Mouse (Mus musculus): ENCODE measurements around the gene Stag1. TPM values are rescaled to one million over a fixed set of nuclear protein-coding genes. Genes with fewer than 3 reads are reported as not detected.

Gene Stag1
- polyA plus RNA-seq, 1 experiment from 2014 or later = 42.1 TPM

DNA sequence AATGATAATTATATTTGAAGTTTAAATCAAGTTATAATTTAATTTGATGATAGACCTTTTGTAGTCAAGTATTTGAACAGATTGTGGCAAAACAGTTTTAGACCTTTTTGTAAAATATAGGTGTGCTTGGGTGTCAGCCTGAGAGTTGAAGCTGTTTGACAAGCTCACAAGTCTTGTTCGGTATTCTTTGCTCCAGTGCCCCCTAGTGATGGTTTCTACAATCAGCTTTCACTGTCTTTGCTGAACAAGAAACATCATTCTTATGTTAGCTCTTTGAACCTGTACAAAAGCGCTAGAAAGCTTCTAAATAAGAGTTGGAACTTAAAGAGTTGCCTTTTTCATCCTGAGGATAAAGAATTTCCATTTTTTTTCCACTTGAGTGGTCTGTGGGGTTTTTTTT, 319.5 kb downstream of the Stag1 start:
- 31% methylated on average over 2 of the region's 2 CpGs for WGBS

DNA sequence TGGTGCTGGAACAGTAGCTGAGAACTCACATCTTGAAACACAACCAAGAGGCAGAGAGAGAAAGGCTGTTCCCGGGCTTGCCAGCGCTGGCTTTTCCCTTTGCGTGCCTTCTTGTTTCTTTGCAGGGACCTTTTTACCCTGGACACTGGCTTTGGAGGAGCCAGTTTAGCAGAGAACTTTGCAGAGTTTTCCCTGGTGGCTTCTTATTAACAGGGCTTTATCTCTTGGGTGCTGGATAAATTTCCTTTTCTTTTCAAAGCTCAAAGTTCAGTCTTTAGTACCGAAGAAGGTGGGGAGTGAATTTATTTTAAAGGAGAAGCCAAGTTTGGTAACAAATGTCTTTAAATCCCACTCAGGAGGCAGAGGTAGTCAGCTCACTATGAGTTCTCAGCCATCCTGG, 329.0 kb downstream of the Stag1 start:
- Histone ChIP-seq H3K27me3 (no peaks in the 10 kb centered on the region), H3K9me3 (no peaks in the 10 kb centered on the region), H3K27ac (replicated peaks) (no peak overlapping the region), H3K36me3 (peaks cover 10% of the 10 kb centered on the region; the same call in 1 of the 2 replicates), H3K4me3 (no peak overlapping the region), H3K4me1 (no peaks in the 10 kb centered on the region), H3K9ac (replicated peaks) (no peak overlapping the region), H3K4me2 (replicated peaks) (no peak overlapping the region)
- ATAC-seq (replicated peaks) = no peak
- 91% methylated on average over 4 of the region's 4 CpGs for WGBS

More for the DNA sequence above, 319.5 kb downstream of the Stag1 start:
- no peak overlapping the region for H3K4me3 ChIP-seq
- H3K9ac ChIP-seq (replicated peaks) = no peak overlapping the region
- H3K36me3 ChIP-seq = no peaks in the 10 kb centered on the region
- no peak for ATAC-seq (replicated peaks)
- H3K27me3 ChIP-seq = no peaks in the 10 kb centered on the region
- H3K27ac ChIP-seq (replicated peaks) = no peak overlapping the region
- H3K9me3 ChIP-seq = no peaks in the 10 kb centered on the region
- no peaks in the 10 kb centered on the region for H3K4me1 ChIP-seq
- no peak overlapping the region for H3K4me2 ChIP-seq (replicated peaks)

DNA sequence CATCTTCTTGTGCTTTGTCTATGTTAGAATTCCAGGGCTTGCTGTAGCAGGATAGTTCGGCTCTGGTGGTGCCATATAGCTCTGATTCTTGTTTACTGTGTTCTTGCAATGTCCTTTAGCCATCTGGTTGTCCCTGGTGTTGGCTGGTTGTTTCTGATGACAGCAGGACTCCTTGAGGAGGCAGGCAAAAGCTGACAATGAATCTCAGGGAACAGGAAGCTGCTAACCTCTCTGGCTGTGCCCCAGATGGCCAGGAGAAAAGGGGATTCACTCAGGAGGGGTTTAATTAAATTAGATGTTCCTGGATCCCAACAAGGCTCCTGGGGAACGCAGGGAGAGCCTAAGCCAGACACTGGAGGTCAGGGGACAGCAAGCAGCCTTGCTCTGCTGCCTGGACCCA, 344.4 kb downstream of the Stag1 start:
- Histone ChIP-seq H3K4me3 (no peak overlapping the region), H3K27ac (replicated peaks) (no peak overlapping the region), H3K4me2 (replicated peaks) (no peak overlapping the region), H3K36me3 (no peaks in the 10 kb centered on the region), H3K9ac (replicated peaks) (no peak overlapping the region), H3K4me1 (no peaks in the 10 kb centered on the region), H3K27me3 (no peaks in the 10 kb centered on the region), H3K9me3 (no peaks in the 10 kb centered on the region)
- no peak for ATAC-seq (replicated peaks)
- WGBS = 37% methylated on average over 2 of the region's 2 CpGs

DNA sequence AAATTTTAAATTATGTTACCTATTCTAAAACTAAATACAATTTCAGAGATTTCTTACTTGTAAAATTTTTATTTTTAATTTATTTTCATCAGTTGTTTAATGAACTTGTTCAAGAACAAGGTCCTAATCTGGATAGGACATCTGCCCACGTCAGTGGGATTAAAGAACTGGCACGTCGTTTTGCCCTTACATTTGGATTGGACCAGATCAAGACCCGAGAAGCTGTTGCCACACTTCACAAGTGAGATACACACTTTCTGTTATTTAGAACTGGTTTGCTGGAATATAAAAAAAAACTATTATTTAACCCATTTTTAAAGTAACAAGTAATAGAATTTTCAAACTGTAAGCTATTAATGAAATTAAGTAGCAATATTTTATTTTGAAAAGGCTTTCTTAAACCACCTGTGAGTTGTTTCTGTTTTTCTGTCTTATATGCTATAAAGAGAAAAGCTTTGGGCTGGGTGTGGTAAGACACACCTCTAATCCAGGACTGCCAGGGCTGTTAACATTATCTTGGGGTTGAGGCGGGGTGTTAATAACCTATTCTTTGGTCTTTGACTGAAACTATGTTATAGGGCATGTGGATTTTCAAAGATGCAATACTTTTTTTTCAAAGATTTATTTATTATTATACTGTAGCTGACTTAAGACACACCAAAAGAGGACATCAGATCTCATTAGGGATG, 347.2 kb downstream of the Stag1 start:
- Histone ChIP-seq H3K4me3 (no peak overlapping the region), H3K27ac (replicated peaks) (no peak overlapping the region), H3K27me3 (no peaks in the 10 kb centered on the region), H3K9me3 (no peaks in the 10 kb centered on the region), H3K4me2 (replicated peaks) (no peak overlapping the region), H3K36me3 (0 out of 2 replicates have a peak, but pooled peaks cover 4% of the 10 kb centered on the region), H3K9ac (replicated peaks) (no peak overlapping the region), H3K4me1 (no peaks in the 10 kb centered on the region)
- no peak for ATAC-seq (replicated peaks)
- WGBS = 94% methylated on average over 5 of the region's 5 CpGs

DNA sequence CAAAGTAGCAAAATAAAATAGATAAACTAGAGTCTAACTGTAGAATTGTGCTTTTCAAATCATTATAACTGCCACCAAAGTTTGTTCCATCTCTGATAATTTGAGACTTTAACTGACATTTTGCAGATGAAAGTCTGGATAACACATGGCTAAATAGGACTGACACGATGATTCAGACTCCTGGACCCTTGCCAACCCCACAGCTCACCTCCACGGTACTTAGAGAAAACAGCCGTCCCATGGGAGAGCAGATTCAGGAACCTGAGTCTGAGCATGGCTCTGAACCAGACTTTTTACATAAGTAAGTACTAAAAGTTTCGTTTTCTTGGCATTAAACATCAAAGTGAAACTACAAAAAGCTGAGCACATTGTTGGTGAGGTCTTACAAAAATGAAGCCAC, 353.9 kb downstream of the Stag1 start:
- ATAC-seq (replicated peaks) = no peak
- Histone ChIP-seq H3K9me3 (no peaks in the 10 kb centered on the region), H3K27me3 (no peaks in the 10 kb centered on the region), H3K4me2 (replicated peaks) (no peak overlapping the region), H3K9ac (replicated peaks) (no peak overlapping the region), H3K4me3 (no peak overlapping the region), H3K36me3 (peaks cover 27% of the 10 kb centered on the region), H3K27ac (replicated peaks) (no peak overlapping the region), H3K4me1 (no peaks in the 10 kb centered on the region)
- 50% methylated on average over 4 of the region's 4 CpGs for WGBS

DNA sequence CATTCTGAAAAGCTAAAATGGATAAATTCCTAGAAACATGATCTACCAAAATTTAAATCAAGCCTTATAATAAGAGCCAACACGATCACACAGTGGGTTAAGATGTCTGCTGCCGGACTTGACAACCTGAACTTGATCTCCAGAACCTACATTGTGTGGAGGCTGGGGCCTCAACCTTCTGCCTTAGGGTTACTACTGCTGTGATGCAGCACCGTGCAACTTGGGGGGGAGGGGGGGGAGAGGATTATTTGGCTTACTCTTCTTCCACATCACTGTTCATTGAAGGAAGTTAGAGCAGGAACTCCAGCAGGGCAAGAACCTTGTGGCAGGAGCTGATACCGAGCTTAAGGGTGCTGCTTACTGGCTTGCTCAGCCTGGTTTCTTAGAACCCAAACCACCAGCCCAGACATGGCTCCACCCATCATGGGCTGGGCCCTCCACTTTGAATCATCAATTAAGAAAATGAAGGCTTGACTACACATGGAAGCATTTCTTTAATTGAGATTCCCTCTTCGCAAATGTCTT, 365.4 kb downstream of the Stag1 start:
- Histone ChIP-seq H3K9me3 (no peaks in the 10 kb centered on the region), H3K9ac (replicated peaks) (no peak overlapping the region), H3K36me3 (peaks cover 9% of the 10 kb centered on the region; the same call in 1 of the 2 replicates), H3K27ac (replicated peaks) (no peak overlapping the region), H3K4me3 (no peak overlapping the region), H3K27me3 (no peaks in the 10 kb centered on the region), H3K4me2 (replicated peaks) (no peak overlapping the region), H3K4me1 (peaks cover 12% of the 10 kb centered on the region)
- 51% methylated on average over 4 of the region's 5 CpGs for WGBS
- ATAC-seq (replicated peaks) = peak; percentile 55; the same call in 1 of the 2 replicates

DNA sequence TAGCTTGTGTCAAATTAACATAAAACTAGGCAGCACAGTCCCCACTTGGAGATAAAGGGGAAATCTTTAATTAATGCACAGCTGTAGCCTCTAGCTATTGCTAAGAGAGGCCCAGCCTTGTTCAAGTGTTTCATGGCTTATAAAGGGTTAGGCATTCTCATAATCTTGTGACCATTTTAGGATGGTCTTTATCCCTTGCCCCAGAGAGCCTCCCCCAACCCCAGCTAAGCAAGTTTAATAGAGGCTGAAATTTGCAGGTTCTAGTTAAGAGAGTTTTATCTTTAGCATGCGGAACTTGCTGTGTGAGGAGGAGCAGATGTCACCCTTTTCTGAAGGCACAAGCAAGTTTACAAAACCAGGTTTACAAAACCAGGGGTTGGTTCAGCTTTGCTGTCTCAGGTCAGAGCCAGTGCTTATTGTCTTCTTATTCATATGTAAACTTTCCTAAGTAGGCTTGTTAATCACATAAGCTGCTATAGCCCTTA, 365.9 kb downstream of the Stag1 start:
- peak; percentile 66 for ATAC-seq (replicated peaks)
- no peak overlapping the region for H3K4me3 ChIP-seq
- H3K9ac ChIP-seq (replicated peaks) = no peak overlapping the region
- H3K36me3 ChIP-seq = peaks cover 9% of the 10 kb centered on the region; the same call in 1 of the 2 replicates
- no peak overlapping the region for H3K27ac ChIP-seq (replicated peaks)
- 16% methylated on average over 1 of the region's 1 CpGs for WGBS
- no peaks in the 10 kb centered on the region for H3K27me3 ChIP-seq
- peaks cover 12% of the 10 kb centered on the region for H3K4me1 ChIP-seq
- no peak overlapping the region for H3K4me2 ChIP-seq (replicated peaks)
- H3K9me3 ChIP-seq = no peaks in the 10 kb centered on the region

DNA sequence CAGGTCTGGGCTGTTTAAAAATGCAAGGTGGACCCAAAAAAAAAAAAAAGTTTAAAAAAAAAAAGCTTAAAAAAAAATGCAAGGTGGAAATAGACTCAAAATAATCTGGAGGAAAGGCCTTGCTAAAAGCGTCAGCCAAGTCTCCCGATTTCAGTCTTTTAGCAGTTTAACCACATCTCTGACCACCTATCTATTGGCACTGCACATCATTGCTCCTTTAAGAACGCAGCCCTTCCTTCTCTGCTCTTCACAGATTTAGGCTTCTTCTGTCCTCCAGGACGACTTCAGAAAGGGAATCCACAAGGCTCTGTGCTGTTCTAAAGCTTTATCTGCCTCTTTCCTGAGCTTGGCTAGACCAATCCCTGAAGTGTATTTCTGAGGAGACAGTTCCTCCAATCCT, 366.5 kb downstream of the Stag1 start:
- no peak overlapping the region for H3K27ac ChIP-seq (replicated peaks)

DNA sequence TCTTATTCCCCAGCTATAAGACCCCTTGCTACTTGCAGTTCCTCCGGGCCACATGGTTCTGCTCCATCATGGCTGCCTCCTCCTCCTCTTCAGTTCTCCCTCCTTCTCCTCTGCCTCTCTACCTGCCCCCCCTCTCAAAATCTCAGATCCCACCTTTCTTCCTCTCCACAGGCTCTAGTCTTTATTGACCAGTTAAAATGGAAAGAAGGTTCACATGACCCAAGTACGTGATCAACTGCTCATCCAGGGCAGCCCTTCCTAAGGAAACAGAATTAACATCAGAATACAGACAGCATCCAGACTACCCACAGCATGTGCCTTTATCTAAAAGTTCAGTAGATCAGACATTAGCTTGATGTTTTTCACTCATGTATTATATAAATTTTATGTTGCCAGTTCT, 371.9 kb downstream of the Stag1 start:
- 85% methylated on average over 2 of the region's 2 CpGs for WGBS
- Histone ChIP-seq H3K9ac (replicated peaks) (no peak overlapping the region), H3K4me3 (no peak overlapping the region), H3K4me1 (no peaks in the 10 kb centered on the region), H3K9me3 (no peaks in the 10 kb centered on the region), H3K27ac (replicated peaks) (no peak overlapping the region), H3K27me3 (no peaks in the 10 kb centered on the region), H3K36me3 (no peaks in the 10 kb centered on the region), H3K4me2 (replicated peaks) (no peak overlapping the region)
- ATAC-seq (replicated peaks) = no peak

More for the DNA sequence above, 366.5 kb downstream of the Stag1 start:
- H3K9ac ChIP-seq (replicated peaks) = no peak overlapping the region
- H3K9me3 ChIP-seq = no peaks in the 10 kb centered on the region
- WGBS = 62% methylated on average over 4 of the region's 4 CpGs
- peaks cover 12% of the 10 kb centered on the region for H3K4me1 ChIP-seq
- no peaks in the 10 kb centered on the region for H3K27me3 ChIP-seq
- no peak for ATAC-seq (replicated peaks)
- no peak overlapping the region for H3K4me2 ChIP-seq (replicated peaks)
- peaks cover 9% of the 10 kb centered on the region; the same call in 1 of the 2 replicates for H3K36me3 ChIP-seq
- H3K4me3 ChIP-seq = no peak overlapping the region

DNA sequence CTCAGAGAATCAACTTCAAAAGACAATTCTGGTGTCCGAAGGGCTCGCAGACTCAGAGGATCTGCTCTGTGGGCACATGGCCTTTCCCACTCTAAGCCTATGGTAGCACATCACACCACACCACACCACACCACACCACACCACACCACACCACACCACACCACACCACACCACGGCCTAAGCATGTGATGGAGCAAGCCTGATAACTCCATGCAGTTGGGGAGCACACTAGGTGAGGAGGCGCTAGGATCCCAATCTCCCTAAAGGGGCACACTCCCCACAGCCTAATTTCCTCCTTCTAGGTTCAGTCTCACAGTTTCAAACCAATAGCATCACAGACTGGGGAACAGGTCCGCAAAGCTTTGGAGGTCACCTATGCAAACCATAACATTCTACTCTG, 381.1 kb downstream of the Stag1 start:
- no peak overlapping the region for H3K4me2 ChIP-seq (replicated peaks)
- ATAC-seq (replicated peaks) = no peak
- no peaks in the 10 kb centered on the region; the same call in 1 of the 2 replicates for H3K36me3 ChIP-seq
- no peak overlapping the region for H3K9ac ChIP-seq (replicated peaks)
- no peak overlapping the region for H3K27ac ChIP-seq (replicated peaks)
- no peaks in the 10 kb centered on the region for H3K4me1 ChIP-seq
- H3K27me3 ChIP-seq = no peaks in the 10 kb centered on the region
- WGBS = 94% methylated on average over 5 of the region's 5 CpGs
- H3K9me3 ChIP-seq = no peaks in the 10 kb centered on the region
- H3K4me3 ChIP-seq = no peak overlapping the region

DNA sequence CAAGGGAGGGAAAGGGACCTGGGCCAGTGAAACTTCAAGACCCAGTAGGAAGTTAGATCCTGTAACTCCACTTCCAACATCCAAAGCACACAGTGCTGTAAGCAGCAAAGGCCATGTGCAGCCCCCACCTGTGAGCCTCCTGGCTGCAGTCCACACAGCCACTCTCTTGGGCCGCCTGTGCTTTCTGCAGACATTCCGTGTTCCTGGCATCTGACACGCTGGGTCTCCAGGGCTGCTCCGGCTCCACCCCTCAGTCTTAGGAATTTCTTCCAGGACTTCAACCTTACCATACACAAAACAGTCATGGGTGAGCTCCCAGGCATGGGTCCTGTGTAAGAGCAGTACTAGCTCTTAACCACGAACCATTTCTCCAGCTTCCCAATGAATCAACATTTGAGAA, 381.7 kb downstream of the Stag1 start:
- Histone ChIP-seq H3K27me3 (no peaks in the 10 kb centered on the region), H3K4me1 (no peaks in the 10 kb centered on the region), H3K4me2 (replicated peaks) (no peak overlapping the region), H3K36me3 (peaks cover under 1% of the 10 kb centered on the region; the same call in 1 of the 2 replicates), H3K4me3 (no peak overlapping the region), H3K9me3 (no peaks in the 10 kb centered on the region), H3K9ac (replicated peaks) (no peak overlapping the region), H3K27ac (replicated peaks) (no peak overlapping the region)
- 86% methylated on average over 5 of the region's 5 CpGs for WGBS
- no peak for ATAC-seq (replicated peaks)

DNA sequence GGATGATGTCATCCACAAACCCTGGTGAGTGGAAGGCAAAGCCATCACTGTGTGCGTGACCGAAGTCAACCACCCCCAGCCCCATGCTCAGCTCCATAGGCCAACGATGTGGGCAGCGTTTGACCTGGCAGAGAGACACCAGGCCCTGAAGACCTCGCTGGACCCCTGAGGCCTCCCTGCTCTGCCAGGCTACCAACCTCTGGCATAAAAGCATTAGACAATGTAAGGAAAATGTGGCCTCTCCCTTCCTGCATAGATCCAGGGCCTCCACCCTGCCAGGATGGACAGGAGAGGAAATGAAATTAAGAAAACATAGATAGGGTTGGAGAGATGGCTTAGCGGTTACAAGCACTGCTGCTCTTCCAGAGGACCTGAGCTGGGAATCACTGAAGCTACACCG, 385.2 kb downstream of the Stag1 start:
- Histone ChIP-seq H3K9ac (replicated peaks) (no peak overlapping the region), H3K36me3 (peaks cover 11% of the 10 kb centered on the region), H3K4me1 (no peaks in the 10 kb centered on the region), H3K4me2 (replicated peaks) (no peak overlapping the region), H3K27me3 (no peaks in the 10 kb centered on the region), H3K9me3 (no peaks in the 10 kb centered on the region), H3K4me3 (no peak overlapping the region), H3K27ac (replicated peaks) (no peak overlapping the region)
- WGBS = 93% methylated on average over 7 of the region's 7 CpGs
- ATAC-seq (replicated peaks) = no peak

All from forebrain, embryonic 15.5 days (tissue).